Mouse (Mus musculus) ES-Bruce4 (cell line): Measurements from ENCODE around the gene Mgrn1. TPM values are rescaled to one million over a fixed set of nuclear protein-coding genes. Genes with fewer than 3 reads are reported as not detected.

ENCODE experiments used
- H3K27ac ChIP-seq: 2 replicates; pipeline ENCODE4 v1.5.1; 2012; ENCODE audit warnings: low read length, inconsistent platforms; ENCODE audit not compliant: insufficient read depth
- H3K27me3 ChIP-seq: 2 replicates; pipeline ENCODE4 v1.6.1; 2012; ENCODE audit warnings: mild to moderate bottlenecking, low read length, inconsistent platforms; ENCODE audit not compliant: control insufficient read depth, poor library complexity, insufficient read depth, severe bottlenecking
- H3K36me3 ChIP-seq: 2 replicates; pipeline ENCODE4 v1.6.1; 2012; ENCODE audit warnings: inconsistent platforms, mild to moderate bottlenecking, low read length, moderate library complexity; ENCODE audit not compliant: control insufficient read depth, poor library complexity, insufficient read depth, severe bottlenecking
- H3K4me1 ChIP-seq: one replicate; pipeline ENCODE4 v1.8.1; 2011; ENCODE audit warnings: low read length; ENCODE audit not compliant: control insufficient read depth, insufficient read depth
- H3K4me3 ChIP-seq: 2 replicates; pipeline ENCODE4 v1.5.1; 2011; ENCODE audit warnings: low read depth, mild to moderate bottlenecking, low read length
- H3K9ac ChIP-seq: 2 replicates; pipeline ENCODE4 v1.6.1; 2012; ENCODE audit warnings: low read depth, mild to moderate bottlenecking, inconsistent platforms; ENCODE audit not compliant: poor library complexity, severe bottlenecking
- H3K9me3 ChIP-seq: replicated peaks from 2 replicates; pipeline ENCODE4 v1.6.1; 2012; ENCODE audit warnings: mild to moderate bottlenecking, low read length, inconsistent platforms; ENCODE audit not compliant: control insufficient read depth, poor library complexity, insufficient read depth, severe bottlenecking
- CTCF ChIP-seq: IDR thresholded peaks from one replicate; pipeline ENCODE4 v1.8.1; 2011; ENCODE audit warnings: low read depth, low read length
- EP300 ChIP-seq: IDR thresholded peaks from 2 replicates; pipeline ENCODE4 v1.6.1; 2011; ENCODE audit warnings: low read depth, low read length; ENCODE audit not compliant: insufficient read depth
- POLR2A ChIP-seq: IDR thresholded peaks from one replicate; pipeline ENCODE4 v1.8.1; 2011; ENCODE audit warnings: low read length; ENCODE audit not compliant: insufficient read depth
- polyA plus RNA-seq: library from polyadenylated mRNA; stranded (reverse); fragments of >200 nt; gene quantifications from 2 replicates; pipeline ENCODE4 v1.2.4, GENCODE M21; 2011; ENCODE audit warnings: low read depth; ENCODE audit not compliant: missing spikeins, insufficient read depth, insufficient read length

Mgrn1 gene
- polyA plus RNA-seq, 1 experiment: 46.6 TPM

DNA sequence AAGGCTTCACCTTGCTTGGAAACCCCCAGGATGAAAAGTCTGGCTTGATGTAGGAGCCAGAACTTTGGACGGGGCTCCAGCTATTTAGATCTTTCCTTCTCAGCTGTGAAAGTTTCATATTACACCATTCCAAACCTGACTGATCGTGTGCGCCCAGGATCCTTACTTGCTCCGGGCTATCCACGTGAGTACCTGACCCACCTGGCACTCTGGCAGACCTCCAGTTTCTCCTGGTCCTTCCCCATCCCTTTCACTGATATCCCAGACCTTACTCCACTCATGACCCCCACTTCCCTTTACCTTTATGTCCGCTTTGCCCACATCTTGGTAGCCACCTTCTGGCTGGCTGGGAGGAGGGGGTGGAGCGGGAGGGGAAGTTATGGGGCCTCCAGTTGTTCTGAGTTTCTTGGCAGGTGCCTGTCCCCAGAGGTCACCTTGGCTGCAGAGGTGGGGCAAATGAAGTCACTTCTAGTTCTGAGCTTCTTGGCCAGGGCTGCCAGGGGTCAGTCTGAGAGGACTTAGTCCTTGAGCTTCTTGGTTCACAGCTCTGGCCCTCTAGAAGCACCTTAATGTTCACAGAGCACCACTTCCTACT, 19.9 kb upstream of the Mgrn1 start:
- Histone ChIP-seq H3K4me3 (no peak overlapping the region), H3K27me3 (no peaks in the 10 kb centered on the region), H3K9me3 (no peaks in the 10 kb centered on the region), H3K4me1 (no peaks in the 10 kb centered on the region), H3K27ac (no peak overlapping the region), H3K36me3 (no peaks in the 10 kb centered on the region), H3K9ac (no peak overlapping the region)
- TF ChIP-seq CTCF (no peak), EP300 (no peak), POLR2A (no peak)

- Histone ChIP-seq H3K36me3 (no peaks in the 10 kb centered on the region; the same call in 1 of the 2 replicates), H3K9me3 (no peaks in the 10 kb centered on the region), H3K4me1 (no peaks in the 10 kb centered on the region), H3K9ac (no peak overlapping the region), H3K27ac (no peak overlapping the region), H3K4me3 (no peak overlapping the region), H3K27me3 (no peaks in the 10 kb centered on the region)
- TF ChIP-seq CTCF: no peak
- TF ChIP-seq POLR2A: no peak
- no peak for TF ChIP-seq EP300
Measured at GRCm38 (mm10) chr16:4870490-4870889, 15.6 kb upstream of the Mgrn1 start.

DNA sequence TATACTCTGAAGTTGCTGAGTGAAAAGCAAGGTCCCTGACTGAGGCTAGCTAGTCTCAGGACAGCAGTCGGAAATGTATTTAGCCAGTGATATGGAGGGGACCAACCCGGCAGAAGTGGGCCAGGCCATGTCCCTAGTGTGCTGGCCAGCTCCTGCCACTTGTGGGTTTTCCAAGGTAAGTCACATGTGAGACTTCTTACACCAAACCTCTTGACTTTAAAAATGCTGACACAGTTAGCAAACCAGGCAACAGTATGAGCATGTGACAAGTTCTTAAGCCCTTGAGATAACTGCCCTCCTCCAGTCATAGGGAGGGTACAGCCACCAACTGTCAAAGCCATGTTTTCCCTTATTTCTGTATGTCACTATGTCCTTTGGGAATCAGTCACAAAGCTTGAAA, 14.1 kb upstream of the Mgrn1 start:
- TF ChIP-seq POLR2A (no peak), EP300 (no peak), CTCF (no peak)
- Histone ChIP-seq H3K27me3 (no peaks in the 10 kb centered on the region), H3K4me1 (no peaks in the 10 kb centered on the region), H3K4me3 (no peak overlapping the region), H3K36me3 (no peaks in the 10 kb centered on the region; the same call in 1 of the 2 replicates), H3K9me3 (no peaks in the 10 kb centered on the region), H3K27ac (no peak overlapping the region), H3K9ac (no peak overlapping the region)

DNA sequence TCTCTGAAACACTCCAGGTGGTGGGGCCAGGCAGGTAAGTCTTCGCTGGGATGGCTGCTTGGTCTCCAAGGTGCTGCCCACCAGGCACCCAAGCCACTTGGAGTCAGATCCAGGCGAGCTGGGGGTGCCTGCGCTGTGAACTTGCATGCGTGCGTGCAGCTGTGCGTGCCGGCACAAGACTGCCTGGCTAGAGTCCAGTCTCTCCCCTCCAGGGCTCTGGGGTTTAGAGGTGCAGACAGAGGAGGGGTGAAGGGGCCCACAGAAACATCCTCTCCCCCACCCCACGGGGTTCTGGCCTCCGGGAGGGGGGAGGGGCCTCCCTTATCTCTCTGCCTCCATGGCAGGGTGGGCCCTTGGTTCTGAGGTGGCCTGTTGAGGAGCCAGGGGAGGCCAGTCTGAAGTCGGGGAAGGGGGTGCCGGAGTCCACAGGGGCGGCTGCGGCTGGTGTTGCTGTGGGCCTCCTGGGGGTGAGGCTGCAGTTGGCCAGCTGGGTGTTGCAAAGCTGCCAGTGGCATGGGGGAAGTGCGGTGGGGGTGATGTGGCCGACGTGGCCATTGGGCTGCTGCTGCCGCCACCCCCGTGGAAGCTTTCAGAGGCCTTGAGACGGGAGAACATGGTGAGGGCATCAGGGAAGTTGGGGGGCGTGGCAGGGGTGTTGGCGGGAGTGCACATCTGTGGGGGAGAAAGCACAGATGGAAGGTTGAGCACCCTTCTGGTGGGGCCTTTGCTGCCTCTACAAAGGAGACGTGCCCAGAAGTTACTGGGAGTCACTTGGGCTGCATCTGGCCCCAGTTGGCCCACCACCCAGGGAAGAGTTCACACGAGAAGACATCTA, 10.6 kb upstream of the Mgrn1 start:
- Histone ChIP-seq H3K9ac (no peak overlapping the region), H3K4me3 (no peak overlapping the region), H3K9me3 (no peaks in the 10 kb centered on the region), H3K4me1 (no peaks in the 10 kb centered on the region), H3K36me3 (no peaks in the 10 kb centered on the region; the same call in 1 of the 2 replicates), H3K27me3 (no peaks in the 10 kb centered on the region), H3K27ac (no peak overlapping the region)
- TF ChIP-seq POLR2A (no peak), EP300 (no peak), CTCF (no peak)

GRCm38 (mm10) chr16:4876033-4876680, 9.9 kb upstream of the Mgrn1 start:
- Histone ChIP-seq H3K4me3 (no peak overlapping the region), H3K9ac (no peak overlapping the region), H3K9me3 (no peaks in the 10 kb centered on the region), H3K27me3 (no peaks in the 10 kb centered on the region), H3K4me1 (no peaks in the 10 kb centered on the region), H3K27ac (no peak overlapping the region), H3K36me3 (no peaks in the 10 kb centered on the region; the same call in 1 of the 2 replicates)
- TF ChIP-seq CTCF (no peak), POLR2A (no peak), EP300 (no peak)

- no peak overlapping the region; the same call in 1 of the 2 replicates for H3K9ac ChIP-seq
- H3K4me3 ChIP-seq: no peak overlapping the region
- no peak overlapping the region for H3K27ac ChIP-seq
Measured at GRCm38 (mm10) chr16:4877195-4877594, 8.9 kb upstream of the Mgrn1 start.

More at GRCm38 (mm10) chr16:4877195-4877594, 8.9 kb upstream of the Mgrn1 start:
- Histone ChIP-seq H3K27me3 (no peaks in the 10 kb centered on the region), H3K36me3 (no peaks in the 10 kb centered on the region; the same call in 1 of the 2 replicates), H3K9me3 (no peaks in the 10 kb centered on the region), H3K4me1 (peaks cover 1% of the 10 kb centered on the region)
- no peak for TF ChIP-seq EP300
- no peak for TF ChIP-seq POLR2A
- no peak for TF ChIP-seq CTCF
